Mouse (Mus musculus) cerebellum, adult 2 months (tissue): ENCODE measurements around the gene Celf1. TPM values are rescaled to one million over a fixed set of nuclear protein-coding genes. Genes with fewer than 3 reads are reported as not detected.
"Not testable (repeated sequence)": the region's sequence is repeated elsewhere in the genome, so short reads cannot be mapped to it uniquely, and the experiment has no call there.

Experiments used
- DNase-seq, 2 experiments: peaks; one replicate each; pipeline ENCODE4 v3.0.0; 2021
- H3K27ac ChIP-seq: fragments of 200-500 bp; 2 replicates; pipeline ENCODE4 v1.5.1; 2012; ENCODE audit warnings: low read length, control low read depth, inconsistent platforms; ENCODE audit not compliant: insufficient read depth
- H3K27me3 ChIP-seq: fragments of 200-500 bp; 2 replicates; pipeline ENCODE4 v1.6.1; 2012; ENCODE audit warnings: inconsistent platforms, mild to moderate bottlenecking, low read length, moderate library complexity; ENCODE audit not compliant: control insufficient read depth, insufficient read depth
- H3K4me1 ChIP-seq: fragments of 200-500 bp; 2 replicates; pipeline ENCODE4 v1.6.1; 2011; ENCODE audit warnings: low read length; ENCODE audit not compliant: control insufficient read depth, insufficient read depth
- H3K4me3 ChIP-seq: fragments of 200-500 bp; replicated peaks from 2 replicates; pipeline ENCODE3; 2011; ENCODE audit warnings: mild to moderate bottlenecking, low read depth, low read length, control low read depth; ENCODE audit not compliant: insufficient read depth
- CTCF ChIP-seq: fragments of 200-500 bp; IDR thresholded peaks from 2 replicates; pipeline ENCODE4 v1.5.1; 2011; ENCODE audit warnings: low read depth, mild to moderate bottlenecking, control low read depth, low read length, moderate library complexity, borderline replicate concordance; ENCODE audit not compliant: insufficient read depth
- POLR2A ChIP-seq: fragments of 200-500 bp; IDR thresholded peaks from 2 replicates; pipeline ENCODE4 v1.6.1; 2011; ENCODE audit warnings: low read length, control low read depth, borderline replicate concordance; ENCODE audit not compliant: insufficient read depth
- WGBS: fragments of 180-500 bp; shearing (Covaris S2); methylation state at CpG from one replicate; pipeline ENCODE4 v1.1.7; 2018; 5-methylcytosine and 5-hydroxymethylcytosine counted together
- polyA plus RNA-seq: library from polyadenylated mRNA; depleted of rRNA; stranded (reverse); fragments of >200 nt; gene quantifications from 2 replicates; pipeline ENCODE4 v1.2.3, GENCODE M21; 2012

The Celf1 gene
- polyA plus RNA-seq, 1 experiment: 91.1 TPM

- Histone ChIP-seq H3K27me3 (no peaks in the 10 kb centered on the region), H3K4me1 (peaks cover 20% of the 10 kb centered on the region), H3K4me3 (no peak overlapping the region), H3K27ac (no peak overlapping the region)
- no peak for DNase-seq
- WGBS: 98% methylated on average over 3 of the region's 3 CpGs
- no peak for TF ChIP-seq POLR2A
- no peak for TF ChIP-seq CTCF
These were observed 79.7 kb downstream of the Celf1 start for GRCm38 (mm10) chr2:91019911-91020310.

- 94% methylated on average over 7 of the region's 7 CpGs for WGBS
- not testable (repeated sequence) for H3K4me3 ChIP-seq, DNase-seq, H3K27ac ChIP-seq, H3K27me3 ChIP-seq
- H3K4me1 ChIP-seq: peaks cover 10% of the 10 kb centered on the region
These were observed 82.1 kb downstream of the Celf1 start for GRCm38 (mm10) chr2:91022266-91022665.

- Histone ChIP-seq H3K27me3 (no peaks in the 10 kb centered on the region), H3K4me1 (peaks cover 4% of the 10 kb centered on the region; the same call in 1 of the 2 replicates), H3K4me3 (no peak overlapping the region), H3K27ac (no peak overlapping the region)
- DNase-seq: no peak
- TF ChIP-seq POLR2A (no peak), CTCF (no peak)
- whole genome bisulfite sequencing: 42% methylated on average over 2 of the region's 2 CpGs
These were observed 82.9 kb downstream of the Celf1 start for GRCm38 (mm10) chr2:91023131-91023530.

- Histone ChIP-seq H3K4me1 (no peaks in the 10 kb centered on the region; the same call in 1 of the 2 replicates), H3K27ac (no peak overlapping the region), H3K4me3 (no peak overlapping the region), H3K27me3 (no peaks in the 10 kb centered on the region)
- no peak for DNase-seq
- TF ChIP-seq CTCF (no peak), POLR2A (no peak)
- 100% methylated on average over 1 of the region's 1 CpGs for WGBS
These were observed 83.8 kb downstream of the Celf1 start for GRCm38 (mm10) chr2:91023956-91024355.

- no peak overlapping the region for H3K4me3 ChIP-seq
- no peaks in the 10 kb centered on the region for H3K27me3 ChIP-seq
- no peak overlapping the region for H3K27ac ChIP-seq
- H3K4me1 ChIP-seq: no peaks in the 10 kb centered on the region
- 85% methylated on average over 1 of the region's 1 CpGs for WGBS
- no peak for DNase-seq
- TF ChIP-seq CTCF: no peak
- TF ChIP-seq POLR2A: no peak
These were observed 84.9 kb downstream of the Celf1 start for GRCm38 (mm10) chr2:91025081-91025516.

- TF ChIP-seq POLR2A (no peak), CTCF (no peak)
- Histone ChIP-seq H3K27ac (no peak overlapping the region), H3K4me1 (no peaks in the 10 kb centered on the region), H3K27me3 (no peaks in the 10 kb centered on the region), H3K4me3 (no peak overlapping the region)
- DNase-seq: no peak
- WGBS: 78% methylated on average over 1 of the region's 1 CpGs
These were observed 86.3 kb downstream of the Celf1 start for GRCm38 (mm10) chr2:91026491-91026890.

GRCm38 (mm10) chr2:91027391-91028214 is 87.4 kb downstream of the Celf1 start:
- WGBS: 75% methylated on average over 9 of the region's 9 CpGs
- H3K4me1 ChIP-seq: no peaks in the 10 kb centered on the region
- TF ChIP-seq POLR2A (no peak), CTCF (no peak)
- DNase-seq: no peak
- H3K4me3 ChIP-seq: no peak overlapping the region
- no peaks in the 10 kb centered on the region for H3K27me3 ChIP-seq
- H3K27ac ChIP-seq: no peak overlapping the region

- DNase-seq: no peak
- H3K4me3 ChIP-seq: no peak overlapping the region
- WGBS: 93% methylated on average over 4 of the region's 4 CpGs
These were observed 91.0 kb downstream of the Celf1 start for GRCm38 (mm10) chr2:91031216-91031615.

More at GRCm38 (mm10) chr2:91031216-91031615, 91.0 kb downstream of the Celf1 start:
- H3K4me1 ChIP-seq: no peaks in the 10 kb centered on the region
- H3K27ac ChIP-seq: no peak overlapping the region
- no peaks in the 10 kb centered on the region for H3K27me3 ChIP-seq
- TF ChIP-seq CTCF (no peak), POLR2A (no peak)
